In genomic region chr5:123094238-123094991, GRCm38 (mm10) we compare ENCODE assay signal across 9 mouse cellular contexts. TPM values are rescaled to one million over a fixed set of nuclear protein-coding genes. Genes with fewer than 3 reads are reported as not detected.
A peak's percentile ranks its signal among the peaks of the same experiment; 100 is the strongest.
DNase-seq lines count a peak whose midpoint lies in the region; ATAC-seq and TF ChIP-seq lines count a peak whose summit lies in the region.
"Had no signal": no experiment of that assay in that cellular context is flagged by ENCODE, and none has a peak within 500 bp of the region (broad histone marks: within the 10 kb centered on the region; RNA-seq: fewer than 3 reads in every experiment).

No protein-coding gene starts in this region.

- no peak overlapping the region for H3K27ac ChIP-seq in layer of hippocampus, adult 2 months
- H3K27ac ChIP-seq in kidney, adult 2 months (ENCODE audit: insufficient read depth, low read depth, low read length) = no peak overlapping the region
- H3K27ac ChIP-seq in neural tube, embryonic 14.5 days (ENCODE audit: low read depth, low read length) = no peak overlapping the region

- H3K9ac ChIP-seq in neural tube, embryonic 14.5 days (replicated peaks; ENCODE audit: low read depth, low read length) = no peak overlapping the region

- H3K9me3 ChIP-seq in neural tube, embryonic 14.5 days (ENCODE audit: control insufficient read depth, low read length) = no peaks in the 10 kb centered on the region

- TF ChIP-seq CTCF in layer of hippocampus, adult 2 months (conservative IDR thresholded peaks at IDR 0.05) = no peak
- TF ChIP-seq CTCF in kidney, adult 2 months (conservative IDR thresholded peaks at IDR 0.05; ENCODE audit: insufficient read depth, insufficient read length, low read depth, low read length) = no peak

- H3K4me2 ChIP-seq in neural tube, embryonic 14.5 days (ENCODE audit: low read depth, low read length) = no peak overlapping the region

- DNase-seq in layer of hippocampus, adult 2 months (ENCODE audit: low spot score in 2 of 2) = no peak
- no peak for DNase-seq in layer of hippocampus, adult 11-12 months (ENCODE audit: low spot score)
- peak; percentile 74 for DNase-seq in brain, adult 2 months (ENCODE audit: low read depth, low spot score)
- DNase-seq in kidney, adult 2 months = peak; percentile 78
- DNase-seq in layer of hippocampus, adult 9-10 months (ENCODE audit: low spot score) = no peak
- no peak for DNase-seq in frontal cortex, postnatal 14 days (ENCODE audit: low spot score in 2 of 2)
- no peak for DNase-seq in gastrocnemius, adult 8-10 months (ENCODE audit: low spot score in 2 of 2)

- no peak for TF ChIP-seq POLR2A in kidney, adult 2 months (IDR thresholded peaks at IDR 0.05; ENCODE audit: low read depth, low read length)

- H3K27me3 ChIP-seq in kidney, adult 2 months (replicated peaks; ENCODE audit: control insufficient read depth, insufficient read depth, low read length) = no peaks in the 10 kb centered on the region
- no peaks in the 10 kb centered on the region for H3K27me3 ChIP-seq in neural tube, embryonic 14.5 days (ENCODE audit: control insufficient read depth, insufficient read depth, low read length)

- H3K36me3 ChIP-seq in kidney, adult 2 months (ENCODE audit: control insufficient read depth, insufficient read depth, low read length) = no peaks in the 10 kb centered on the region
- H3K36me3 ChIP-seq in neural tube, embryonic 14.5 days (ENCODE audit: control insufficient read depth, insufficient read depth, low read length) = no peaks in the 10 kb centered on the region

- peak overlapping the region; percentile 6; the same call in 1 of the 2 replicates for H3K4me3 ChIP-seq in layer of hippocampus, adult 2 months
- H3K4me3 ChIP-seq in kidney, adult 2 months (ENCODE audit: insufficient read depth, low read depth, low read length) = no peak overlapping the region
- no peak overlapping the region for H3K4me3 ChIP-seq in neural tube, embryonic 14.5 days (ENCODE audit: low read depth, low read length)
- H3K4me3 ChIP-seq: myocyte had no signal

- WGBS in kidney, adult 2 months = 41% methylated on average over 25 of the region's 25 CpGs
- WGBS in neural tube, embryonic 14.5 days = 70% methylated on average over 25 of the region's 25 CpGs

- peaks cover 7% of the 10 kb centered on the region for H3K4me1 ChIP-seq in kidney, adult 2 months (ENCODE audit: control insufficient read depth, insufficient read depth, low read length)
- no peaks in the 10 kb centered on the region for H3K4me1 ChIP-seq in neural tube, embryonic 14.5 days (ENCODE audit: control insufficient read depth, insufficient read depth, low read length)

- peak; percentile 73; the same call in 1 of the 2 replicates for ATAC-seq in neural tube, embryonic 14.5 days (ENCODE audit: low read depth)

RNA-seq across cellular contexts. Expression of gene Tmem120b, which starts 26.2 kb away (rescaled TPM):
- total RNA-seq in layer of hippocampus, adult 2 months (2021) = 10 to 100 TPM; 17.8 to 19.6 TPM
- 9.9 and 12.7 TPM in 2 replicates for polyA plus RNA-seq in kidney, adult 2 months (2012; rRNA removed)
- 15.6 and 16.1 TPM in 2 replicates for polyA plus RNA-seq in neural tube, embryonic 14.5 days (2014; fragmentation: Nextera tagmentation; extraction: Ambion mirVana)
- total RNA-seq in gastrocnemius, adult 8-10 months (2022) = 10 to 100 TPM; 15.7 to 18.3 (median 17.0) TPM

RNA-seq across cellular contexts. Expression of gene Rhof, which starts 38.1 kb away (rescaled TPM):
- 10 to 100 TPM; 43.3 to 46.3 TPM for total RNA-seq in layer of hippocampus, adult 2 months (2021)
- polyA plus RNA-seq in kidney, adult 2 months (2012; rRNA removed) = 12.1 and 13.4 TPM in 2 replicates
- polyA plus RNA-seq in neural tube, embryonic 14.5 days (2014; fragmentation: Nextera tagmentation; extraction: Ambion mirVana) = 8.9 and 13.1 TPM in 2 replicates
- under 1 TPM in 3 of 4 experiments, not detected in 1; 0.24 to 0.36 (median 0.36) TPM for total RNA-seq in gastrocnemius, adult 8-10 months (2022)

RNA-seq across cellular contexts. Expression of gene Setd1b, which starts 47.6 kb away (rescaled TPM):
- 10 to 100 TPM; 31.2 to 39.4 TPM for total RNA-seq in layer of hippocampus, adult 2 months (2021)
- polyA plus RNA-seq in kidney, adult 2 months (2012; rRNA removed) = 6.7 and 8.8 TPM in 2 replicates
- 13.0 and 15.9 TPM in 2 replicates for polyA plus RNA-seq in neural tube, embryonic 14.5 days (2014; fragmentation: Nextera tagmentation; extraction: Ambion mirVana)
- total RNA-seq in gastrocnemius, adult 8-10 months (2022) = 10 to 100 TPM in 3 of 4 experiments, 1 to 10 TPM in 1; 8.0 to 10.8 (median 10.5) TPM

RNA-seq across cellular contexts. Expression of gene Morn3, which starts 47.6 kb away (rescaled TPM):
- not detected for total RNA-seq in layer of hippocampus, adult 2 months (2021)
- 0.06 and 0.08 TPM in 2 replicates for polyA plus RNA-seq in kidney, adult 2 months (2012; rRNA removed)
- polyA plus RNA-seq in neural tube, embryonic 14.5 days (2014; fragmentation: Nextera tagmentation; extraction: Ambion mirVana) = 0.37 and 0.43 TPM in 2 replicates
- total RNA-seq in gastrocnemius, adult 8-10 months (2022) = not detected
- polyA plus RNA-seq: myocyte had no signal

Comparison
In these comparisons a context has a peak if more than half of its experiments do, and no peak if none do; other contexts are left out.
1. DNase-seq: peak in brain, adult 2 months (single experiment) and kidney, adult 2 months (single experiment); none in layer of hippocampus, adult 2 months (0 of 2), layer of hippocampus, adult 11-12 months (single experiment), layer of hippocampus, adult 9-10 months (single experiment), frontal cortex, postnatal 14 days (0 of 2) and gastrocnemius, adult 8-10 months (0 of 2).
2. RNA of gene Rhof, which starts 38.1 kb away (total RNA-seq): 43.3 to 46.3 TPM in layer of hippocampus, adult 2 months; 0.24 to 0.36 TPM in gastrocnemius, adult 8-10 months; every median in the first group is over 10 times any median in the second.